Mouse (Mus musculus) heart, embryonic 10.5 days (tissue): Measurements from ENCODE around the gene Fgb. TPM values are rescaled to one million over a fixed set of nuclear protein-coding genes. Genes with fewer than 3 reads are reported as not detected.

ENCODE experiments used
- DNase-seq: peaks from one replicate; pipeline ENCODE4 v3.0.0-alpha.2; 2017; ENCODE audit warnings: low spot score
- H3K27ac ChIP-seq: fragments of 300-500 bp; sonication (generic); 2 replicates; pipeline ENCODE4 v1.5.1; 2016; ENCODE audit warnings: mild to moderate bottlenecking
- H3K27me3 ChIP-seq: fragments of 300-500 bp; sonication (generic); 2 replicates; pipeline ENCODE4 v1.6.1; 2016; ENCODE audit warnings: mild to moderate bottlenecking; ENCODE audit not compliant: poor library complexity, insufficient read depth, severe bottlenecking
- H3K36me3 ChIP-seq: fragments of 300-500 bp; sonication (generic); 2 replicates; pipeline ENCODE4 v1.6.1; 2016; ENCODE audit warnings: mild to moderate bottlenecking, moderate library complexity
- H3K4me1 ChIP-seq: fragments of 300-500 bp; sonication (generic); 2 replicates; pipeline ENCODE4 v1.6.1; 2016; ENCODE audit warnings: mild to moderate bottlenecking
- H3K4me3 ChIP-seq: fragments of 300-500 bp; sonication (generic); 2 replicates; pipeline ENCODE4 v1.5.1; 2016; ENCODE audit warnings: mild to moderate bottlenecking, moderate library complexity
- H3K9me3 ChIP-seq: fragments of 300-500 bp; sonication (generic); 2 replicates; pipeline ENCODE4 v1.6.1; 2016; ENCODE audit warnings: mild to moderate bottlenecking, moderate library complexity
- WGBS: fragments of 180-500 bp; shearing (Covaris S2); methylation state at CpG from one replicate; pipeline ENCODE4 v1.1.7; 2016; 5-methylcytosine and 5-hydroxymethylcytosine counted together
- polyA plus RNA-seq: library from polyadenylated mRNA; unstranded; fragments of >200 nt; fragmentation: Nextera tagmentation; extraction: Ambion mirVana; gene quantifications from 2 replicates; pipeline ENCODE4 v1.2.1, GENCODE M21; 2016

Gene Fgb
- 1.5 and 43.0 TPM in 2 replicates for polyA plus RNA-seq

DNA sequence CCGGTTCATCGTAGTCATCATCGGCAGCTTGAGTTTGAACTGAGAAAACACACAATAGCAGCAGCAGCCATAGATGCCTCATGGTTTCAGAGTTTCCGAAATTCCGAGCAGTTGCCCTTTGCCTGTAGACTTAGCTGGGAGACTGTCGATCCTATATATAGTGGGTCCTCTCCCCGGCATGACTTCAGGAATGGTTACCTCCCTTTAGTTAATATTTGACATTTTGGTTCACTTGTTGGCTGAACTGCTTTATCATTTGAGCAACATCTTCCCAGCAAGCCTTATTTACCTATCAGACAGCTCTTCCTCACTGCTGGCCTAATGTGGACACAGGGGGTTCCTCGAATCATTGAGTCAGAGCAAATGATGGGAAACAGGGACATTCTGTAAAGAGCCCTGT is at the start of gene Fgb:
Fgb (minus strand) TSS at position 184 of the 400 bp plus-strand sequence.
- no peak for DNase-seq
- H3K36me3 ChIP-seq: no peaks in the 10 kb centered on the region
- H3K4me3 ChIP-seq: no peak within 1 kb of the TSS
- H3K27me3 ChIP-seq: no peaks in the 10 kb centered on the region
- H3K9me3 ChIP-seq: no peaks in the 10 kb centered on the region
- 85% methylated on average over 8 of the region's 8 CpGs for WGBS
- H3K27ac ChIP-seq: no peak within 1 kb of the TSS
- no peaks in the 10 kb centered on the region for H3K4me1 ChIP-seq

DNA sequence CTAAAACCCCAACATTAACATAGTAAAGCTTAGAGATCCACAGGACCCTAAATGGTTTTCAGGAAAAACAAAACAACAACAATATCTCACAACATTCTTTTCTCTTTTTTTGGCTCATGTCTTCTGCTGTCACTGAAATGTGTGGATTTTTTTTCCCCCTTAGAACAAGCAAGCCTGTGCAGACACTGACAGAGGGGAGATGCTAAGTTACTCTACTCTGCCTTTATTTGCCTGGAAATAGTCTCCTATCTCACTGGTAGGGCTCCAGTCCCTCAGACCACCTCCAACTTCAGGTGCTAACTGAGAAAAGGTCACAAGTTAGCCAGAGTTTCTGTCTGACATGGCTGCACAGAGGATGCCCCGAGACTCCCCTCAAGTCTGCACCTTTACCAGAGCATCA is 49.5 kb upstream of the Fgb start:
- no peak for DNase-seq
- Histone ChIP-seq H3K4me3 (peak overlapping the region; percentile 43), H3K36me3 (no peaks in the 10 kb centered on the region), H3K27me3 (no peaks in the 10 kb centered on the region), H3K9me3 (no peaks in the 10 kb centered on the region), H3K27ac (peak overlapping the region; percentile 25; the same call in 1 of the 2 replicates), H3K4me1 (peaks cover 7% of the 10 kb centered on the region; the same call in 1 of the 2 replicates)
- 94% methylated on average over 1 of the region's 1 CpGs for WGBS

DNA sequence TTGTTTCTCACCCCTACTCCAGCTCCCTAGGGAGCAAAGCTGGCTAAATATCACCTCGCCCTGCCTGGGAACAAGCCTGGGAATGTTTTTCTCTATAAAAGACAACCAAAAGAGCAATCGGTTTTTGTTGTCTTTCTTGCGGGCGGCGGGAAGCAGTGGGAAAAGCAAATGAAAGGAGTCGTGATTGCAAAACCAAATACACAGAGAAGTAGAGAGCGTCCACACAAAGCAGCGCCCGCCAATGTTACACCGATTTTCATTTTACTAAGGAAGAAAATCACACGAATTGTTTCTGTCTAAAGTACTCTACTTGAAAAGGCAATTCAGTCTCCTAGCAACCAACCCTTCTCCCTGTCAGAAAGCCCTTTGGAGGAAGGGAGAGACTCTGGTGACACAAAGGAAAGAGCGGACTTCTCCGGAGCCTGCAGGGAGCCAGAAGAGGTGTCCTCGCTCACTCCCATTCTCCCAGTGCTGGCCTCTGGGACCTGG is 48.9 kb upstream of the Fgb start:
- H3K36me3 ChIP-seq: no peaks in the 10 kb centered on the region
- H3K4me1 ChIP-seq: peaks cover 7% of the 10 kb centered on the region; the same call in 1 of the 2 replicates
- H3K4me3 ChIP-seq: peak overlapping the region; percentile 43
- H3K27ac ChIP-seq: peak overlapping the region; percentile 25; the same call in 1 of the 2 replicates
- 16% methylated on average over 14 of the region's 14 CpGs for WGBS
- peak; percentile 64 for DNase-seq
- no peaks in the 10 kb centered on the region for H3K9me3 ChIP-seq
- H3K27me3 ChIP-seq: no peaks in the 10 kb centered on the region

DNA sequence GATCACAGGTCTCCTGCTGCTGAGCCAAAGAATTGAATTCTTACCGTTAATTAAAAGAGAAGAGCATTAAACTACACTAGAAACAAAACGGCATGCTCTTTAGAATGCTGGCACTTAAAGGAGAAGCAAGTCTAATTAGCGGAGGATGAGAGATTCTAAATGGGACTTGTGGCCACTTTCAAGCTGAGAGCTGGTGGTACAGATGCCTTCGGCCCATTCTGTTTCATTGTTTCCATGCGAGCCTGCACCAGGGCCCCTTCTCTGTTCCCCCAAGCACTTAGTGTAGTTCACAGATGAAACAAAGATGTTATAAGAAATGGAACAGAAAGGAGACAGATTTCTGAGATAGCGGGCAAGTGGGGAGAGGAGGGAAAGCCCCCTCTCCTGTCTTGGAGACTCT is 47.9 kb upstream of the Fgb start:
- Histone ChIP-seq H3K4me3 (no peak overlapping the region), H3K4me1 (peaks cover 7% of the 10 kb centered on the region; the same call in 1 of the 2 replicates), H3K36me3 (no peaks in the 10 kb centered on the region), H3K9me3 (no peaks in the 10 kb centered on the region), H3K27me3 (no peaks in the 10 kb centered on the region), H3K27ac (no peak overlapping the region)
- 78% methylated on average over 6 of the region's 6 CpGs for WGBS
- peak; percentile 19 for DNase-seq

DNA sequence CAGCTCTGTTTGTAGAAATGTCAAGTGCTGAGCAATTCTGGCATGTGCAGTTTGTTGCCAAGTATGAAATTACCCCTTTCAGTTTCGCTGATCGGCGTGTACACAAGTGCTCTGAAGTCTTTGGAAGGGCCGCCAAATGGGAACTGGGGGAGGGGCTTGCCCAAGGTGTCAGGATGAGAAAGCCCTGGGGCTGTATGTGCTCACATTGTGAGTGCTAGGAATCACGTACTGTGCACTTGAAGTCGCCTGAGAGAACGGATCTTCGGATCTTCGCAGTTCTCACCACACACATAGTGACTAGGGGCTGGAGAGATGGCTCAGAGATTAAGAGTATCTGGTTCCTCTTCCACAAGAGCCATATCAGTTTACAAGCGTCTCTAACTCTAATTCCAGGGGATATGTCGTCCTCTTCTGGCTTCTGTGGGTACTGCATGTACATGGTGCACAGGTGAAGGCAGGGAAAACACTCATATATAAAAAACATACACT is 30.9 kb upstream of the Fgb start:
- 4% methylated on average over 11 of the region's 11 CpGs for WGBS
- no peak for DNase-seq
- no peaks in the 10 kb centered on the region for H3K9me3 ChIP-seq
- H3K36me3 ChIP-seq: no peaks in the 10 kb centered on the region
- H3K27ac ChIP-seq: no peak overlapping the region
- H3K4me3 ChIP-seq: peak overlapping the region; percentile 53
- no peaks in the 10 kb centered on the region for H3K27me3 ChIP-seq
- no peaks in the 10 kb centered on the region; the same call in 1 of the 2 replicates for H3K4me1 ChIP-seq

DNA sequence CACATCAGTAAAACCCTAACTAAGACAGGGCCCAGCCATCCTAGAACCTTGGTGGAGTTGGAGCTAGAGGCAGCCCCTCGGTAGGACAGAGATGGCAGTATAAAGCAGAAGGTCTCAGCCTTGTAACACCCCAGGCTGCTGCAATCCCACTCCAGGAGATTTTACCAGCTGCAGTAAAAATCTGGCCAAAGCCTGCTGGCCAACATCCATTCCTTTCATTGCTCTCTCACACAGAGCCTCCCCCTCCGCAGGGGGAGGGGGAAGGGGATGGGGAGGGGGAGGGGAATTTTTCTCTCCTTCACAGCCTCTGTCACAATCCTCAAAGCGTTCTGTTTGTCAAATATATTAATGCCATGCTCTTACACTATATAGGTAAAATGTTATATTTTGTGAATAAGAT is 26.9 kb upstream of the Fgb start:
- no peaks in the 10 kb centered on the region for H3K9me3 ChIP-seq
- no peak overlapping the region for H3K4me3 ChIP-seq
- H3K36me3 ChIP-seq: peaks cover 18% of the 10 kb centered on the region
- peak; percentile 35 for DNase-seq
- 47% methylated on average over 3 of the region's 3 CpGs for WGBS
- H3K27ac ChIP-seq: no peak overlapping the region
- no peaks in the 10 kb centered on the region for H3K27me3 ChIP-seq
- no peaks in the 10 kb centered on the region; the same call in 1 of the 2 replicates for H3K4me1 ChIP-seq

DNA sequence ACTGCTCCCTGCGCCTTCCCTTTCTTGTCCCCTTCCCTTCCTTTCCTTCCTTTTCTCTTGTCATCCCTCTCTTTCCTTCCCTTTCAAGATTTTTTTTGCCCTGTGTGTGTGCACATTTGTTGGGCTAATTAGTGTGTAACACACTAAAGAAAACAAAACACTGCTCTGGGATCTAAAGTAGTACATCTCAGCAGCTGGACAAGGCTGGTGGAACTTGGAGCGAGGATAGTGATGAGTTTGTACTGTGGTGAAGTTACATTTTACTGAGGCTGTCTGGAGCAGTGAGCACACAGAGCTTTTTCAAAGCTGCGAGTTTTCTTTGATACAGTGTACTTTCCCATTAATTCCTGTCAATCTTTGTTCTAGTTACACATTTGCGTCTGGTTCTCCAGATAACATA is 20.6 kb upstream of the Fgb start:
- peak; percentile 45 for DNase-seq
- Histone ChIP-seq H3K27me3 (no peaks in the 10 kb centered on the region), H3K9me3 (no peaks in the 10 kb centered on the region), H3K36me3 (peaks cover 79% of the 10 kb centered on the region), H3K4me1 (no peaks in the 10 kb centered on the region), H3K4me3 (no peak overlapping the region), H3K27ac (no peak overlapping the region)
- WGBS: 90% methylated on average over 4 of the region's 4 CpGs

DNA sequence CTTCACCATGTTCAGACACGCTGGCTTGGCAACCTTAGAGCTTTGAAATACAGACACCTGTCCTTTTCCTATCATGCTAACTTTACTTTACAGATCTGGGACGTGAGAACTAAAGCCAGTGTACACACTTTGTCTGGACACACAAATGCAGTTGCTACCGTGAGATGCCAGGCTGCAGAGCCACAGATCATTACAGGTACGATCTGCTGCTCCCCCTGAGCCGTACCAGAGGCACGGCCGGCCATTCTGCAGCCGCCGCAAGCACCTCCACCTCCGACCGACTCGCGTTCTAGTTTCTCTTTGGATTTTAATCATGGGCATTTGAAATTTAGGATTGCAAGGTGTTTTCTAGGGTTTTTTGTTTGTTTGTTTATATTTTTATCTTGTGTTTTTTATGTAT is 19.2 kb upstream of the Fgb start:
- Histone ChIP-seq H3K9me3 (no peaks in the 10 kb centered on the region), H3K36me3 (peaks cover 89% of the 10 kb centered on the region), H3K27ac (no peak overlapping the region), H3K4me3 (no peak overlapping the region), H3K4me1 (no peaks in the 10 kb centered on the region), H3K27me3 (no peaks in the 10 kb centered on the region)
- 97% methylated on average over 13 of the region's 13 CpGs for WGBS
- DNase-seq: peak; percentile 27

DNA sequence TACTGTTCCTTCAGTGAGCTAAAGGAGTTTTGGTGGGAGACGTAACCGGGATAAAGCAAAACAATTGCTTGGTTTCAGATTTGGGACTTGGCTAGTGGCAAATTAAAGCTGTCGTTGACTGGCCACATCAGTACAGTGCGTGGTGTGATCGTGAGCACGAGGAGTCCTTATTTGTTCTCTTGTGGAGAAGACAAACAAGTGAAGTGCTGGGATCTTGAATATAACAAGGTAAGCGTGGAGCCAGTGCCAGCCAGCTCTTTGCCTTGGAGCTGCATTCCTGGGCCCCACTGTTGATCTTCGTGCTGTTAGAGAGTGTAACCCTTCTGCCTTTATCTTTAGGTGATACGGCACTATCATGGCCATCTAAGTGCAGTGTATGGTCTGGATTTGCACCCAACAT is 18.3 kb upstream of the Fgb start:
- Histone ChIP-seq H3K4me3 (no peak overlapping the region), H3K27ac (no peak overlapping the region), H3K27me3 (no peaks in the 10 kb centered on the region), H3K36me3 (peaks cover 93% of the 10 kb centered on the region), H3K9me3 (no peaks in the 10 kb centered on the region), H3K4me1 (no peaks in the 10 kb centered on the region)
- DNase-seq: no peak
- 94% methylated on average over 9 of the region's 9 CpGs for WGBS

DNA sequence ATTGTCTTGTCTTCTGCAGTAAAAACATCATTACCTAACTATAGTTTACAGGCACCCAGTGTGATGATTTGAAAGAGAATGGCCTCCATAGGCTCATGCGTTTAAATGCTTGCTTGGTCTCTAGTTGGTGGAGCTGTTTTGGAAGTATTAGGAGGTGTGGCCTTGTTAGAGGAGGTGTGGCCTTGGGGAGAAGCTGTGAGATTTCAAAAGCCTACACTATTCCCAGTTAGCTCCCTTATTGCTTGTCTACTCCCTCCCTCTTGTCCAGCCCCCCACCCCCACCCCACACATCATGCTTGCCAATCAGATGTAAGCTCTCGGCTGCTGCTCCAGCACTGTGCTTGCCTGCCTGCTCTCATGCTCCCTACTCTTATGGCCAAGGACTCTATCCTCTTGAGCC is 7.4 kb upstream of the Fgb start:
- no peaks in the 10 kb centered on the region for H3K9me3 ChIP-seq
- no peak overlapping the region for H3K27ac ChIP-seq
- WGBS: 89% methylated on average over 2 of the region's 2 CpGs
- peaks cover 50% of the 10 kb centered on the region for H3K36me3 ChIP-seq
- no peak overlapping the region for H3K4me3 ChIP-seq
- H3K4me1 ChIP-seq: peaks cover 9% of the 10 kb centered on the region; the same call in 1 of the 2 replicates
- no peak for DNase-seq
- no peaks in the 10 kb centered on the region for H3K27me3 ChIP-seq

DNA sequence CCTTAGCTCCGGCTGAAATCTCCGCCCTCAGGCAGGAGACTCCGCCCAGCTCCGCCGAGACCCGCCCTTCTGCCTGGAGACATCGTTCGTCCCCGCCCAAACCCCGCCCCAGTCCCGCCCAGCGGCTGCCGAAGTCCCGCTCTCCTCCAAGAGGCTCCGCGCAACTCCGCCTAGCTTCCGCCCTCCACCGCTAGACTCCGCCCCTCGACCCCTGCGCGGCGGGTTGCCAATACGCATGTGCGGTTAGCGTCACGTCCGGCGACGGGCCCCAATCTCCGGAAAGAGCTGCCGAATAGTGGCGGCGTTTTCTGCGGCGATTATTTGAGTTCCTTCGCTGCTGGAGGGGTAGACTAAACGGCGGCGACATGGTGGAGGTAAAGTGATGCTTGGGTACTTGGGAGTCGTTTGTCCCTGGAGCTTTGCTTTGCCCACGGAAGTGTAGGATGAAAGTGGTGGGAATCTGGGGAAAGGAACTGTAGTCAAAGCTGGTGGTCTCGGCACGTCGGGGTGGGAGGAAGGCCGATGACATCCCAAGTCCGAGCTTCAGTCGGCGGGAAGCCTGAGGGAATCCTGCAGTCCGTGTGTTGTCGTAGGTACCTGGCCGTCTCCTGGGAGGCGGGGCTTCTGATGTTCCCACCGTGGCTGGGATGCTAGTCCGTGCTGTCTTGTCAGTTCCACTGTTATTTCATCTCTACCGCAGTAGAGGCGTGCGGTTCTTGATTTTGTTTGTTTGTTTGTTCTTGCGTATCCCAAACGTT is 5.8 kb upstream of the Fgb start, which contains the start of gene Plrg1:
Plrg1 (plus strand) TSS at position 242 of the 758 bp plus-strand sequence.
- H3K36me3 ChIP-seq: peaks cover 34% of the 10 kb centered on the region
- peak; percentile 99 for DNase-seq
- no peaks in the 10 kb centered on the region for H3K27me3 ChIP-seq
- no peaks in the 10 kb centered on the region for H3K9me3 ChIP-seq
- peak within 1 kb of the TSS; percentile 78 for H3K4me3 ChIP-seq
- under 1% methylated on average over 60 of the region's 61 CpGs for WGBS
- peak within 1 kb of the TSS; percentile 88 for H3K27ac ChIP-seq
- H3K4me1 ChIP-seq: peaks cover 9% of the 10 kb centered on the region; the same call in 1 of the 2 replicates

DNA sequence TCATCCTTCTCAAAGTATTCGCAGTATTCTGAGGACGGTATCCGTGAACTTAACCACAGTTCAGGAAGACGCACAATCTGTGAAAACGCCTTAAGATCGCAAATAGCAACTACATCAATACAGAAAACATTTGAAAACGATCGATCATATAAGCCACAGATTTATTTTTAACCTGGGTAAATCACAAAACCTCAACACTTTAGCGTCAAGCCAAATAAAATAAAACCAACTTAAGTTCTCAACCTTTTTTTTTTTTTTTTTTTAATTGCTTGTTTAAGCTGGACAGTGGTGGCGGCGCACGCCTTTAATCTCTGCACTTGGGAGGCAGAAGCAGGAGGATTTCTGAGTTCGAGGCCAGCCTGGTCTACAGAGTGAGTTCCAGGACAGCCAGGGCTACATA is 5.1 kb upstream of the Fgb start:
- WGBS: 25% methylated on average over 13 of the region's 13 CpGs
- peak overlapping the region; percentile 78 for H3K4me3 ChIP-seq
- H3K9me3 ChIP-seq: no peaks in the 10 kb centered on the region
- H3K27ac ChIP-seq: no peak overlapping the region
- H3K36me3 ChIP-seq: peaks cover 28% of the 10 kb centered on the region
- no peaks in the 10 kb centered on the region for H3K27me3 ChIP-seq
- peaks cover 9% of the 10 kb centered on the region; the same call in 1 of the 2 replicates for H3K4me1 ChIP-seq
- DNase-seq: no peak

DNA sequence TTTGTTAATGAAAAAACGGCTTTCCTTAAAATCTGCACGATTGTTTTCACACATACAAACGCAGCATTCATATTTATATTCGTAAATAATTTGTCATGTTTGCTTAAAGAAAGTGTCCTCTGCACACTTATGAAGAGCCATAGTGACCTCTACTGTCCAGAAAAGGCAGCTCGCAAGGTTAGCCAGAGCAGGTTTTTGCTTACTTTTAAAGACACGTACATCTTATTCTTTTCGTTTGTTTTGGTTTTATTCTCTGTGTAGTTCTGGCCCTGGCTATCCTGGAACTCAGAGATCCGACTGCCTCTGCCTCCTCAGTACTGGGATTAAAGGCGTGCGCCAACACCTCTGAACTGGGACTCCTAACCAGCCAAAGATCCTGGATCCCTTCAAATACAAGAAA is 4.1 kb upstream of the Fgb start:
- WGBS: 33% methylated on average over 10 of the region's 10 CpGs
- no peaks in the 10 kb centered on the region for H3K9me3 ChIP-seq
- no peak overlapping the region for H3K27ac ChIP-seq
- no peak for DNase-seq
- H3K4me3 ChIP-seq: no peak overlapping the region
- no peaks in the 10 kb centered on the region for H3K27me3 ChIP-seq
- H3K4me1 ChIP-seq: peaks cover 9% of the 10 kb centered on the region; the same call in 1 of the 2 replicates
- peaks cover 18% of the 10 kb centered on the region for H3K36me3 ChIP-seq
